Mouse (Mus musculus) intestine, postnatal 0 days (tissue): Measurements from ENCODE around the gene Pde4b. TPM values are rescaled to one million over a fixed set of nuclear protein-coding genes. Genes with fewer than 3 reads are reported as not detected.

Experiments
- ATAC-seq: fragments of 200-750 bp; cut with Nextera tagmentation; 2 replicates; pipeline ENCODE4 v1.8.0; 2017; ENCODE audit warnings: mild to moderate bottlenecking, moderate TSS enrichment, moderate library complexity
- H3K27ac ChIP-seq: fragments of 300-500 bp; sonication (generic); 2 replicates; pipeline ENCODE4 v1.5.1; 2014; ENCODE audit warnings: mild to moderate bottlenecking, low read depth, low read length, moderate library complexity
- H3K27me3 ChIP-seq: fragments of 300-500 bp; sonication (generic); replicated peaks from 2 replicates; pipeline ENCODE4 v1.6.1; 2014; ENCODE audit warnings: low read length, mixed read lengths; ENCODE audit not compliant: control insufficient read depth, insufficient read depth
- H3K36me3 ChIP-seq: fragments of 300-500 bp; sonication (generic); 2 replicates; pipeline ENCODE4 v1.6.1; 2014; ENCODE audit warnings: mild to moderate bottlenecking, moderate library complexity; ENCODE audit not compliant: control insufficient read depth, insufficient read depth
- H3K4me1 ChIP-seq: fragments of 300-500 bp; sonication (generic); replicated peaks from 2 replicates; pipeline ENCODE4 v1.6.1; 2014; ENCODE audit warnings: antibody characterized with exemption, low read length, mixed read lengths; ENCODE audit not compliant: control insufficient read depth, insufficient read depth
- H3K4me2 ChIP-seq: fragments of 300-500 bp; sonication (generic); replicated peaks from 2 replicates; pipeline ENCODE4 v1.6.1; 2014; ENCODE audit warnings: low read depth, mild to moderate bottlenecking, moderate library complexity
- H3K4me3 ChIP-seq: fragments of 300-500 bp; sonication (generic); 2 replicates; pipeline ENCODE4 v1.5.1; 2014; ENCODE audit warnings: low read depth, low read length
- H3K9ac ChIP-seq: fragments of 300-500 bp; sonication (generic); 2 replicates; pipeline ENCODE4 v1.6.1; 2014; ENCODE audit warnings: mild to moderate bottlenecking, low read depth, low read length
- H3K9me3 ChIP-seq: fragments of 300-500 bp; sonication (generic); 2 replicates; pipeline ENCODE4 v1.6.1; 2016; ENCODE audit warnings: mixed run types; ENCODE audit not compliant: control insufficient read depth
- CTCF ChIP-seq: sonication (generic); IDR thresholded peaks from 2 replicates; pipeline ENCODE4 v1.5.1; 2016; ENCODE audit warnings: low read depth, mild to moderate bottlenecking, control low read depth, antibody characterized with exemption, moderate library complexity
- WGBS: fragments of 180-500 bp; shearing (Covaris S2); extraction: QIAGEN DNeasy Blood & Tissue Kit; methylation state at CpG from one replicate; pipeline ENCODE4 v1.1.7; 2014; 5-methylcytosine and 5-hydroxymethylcytosine counted together
- polyA plus RNA-seq: library from polyadenylated mRNA; unstranded; fragments of >200 nt; fragmentation: Nextera tagmentation; extraction: Ambion mirVana; gene quantifications from 2 replicates; pipeline ENCODE4 v1.2.1, GENCODE M21; 2015

Gene Pde4b
- polyA plus RNA-seq, 1 experiment from 2014 or later: 6.9 TPM

- 39% methylated on average over 2 of the region's 2 CpGs for WGBS
Measured at GRCm38 (mm10) chr4:102557006-102557405, 469.7 kb downstream of the Pde4b start.

GRCm38 (mm10) chr4:102557508-102558220 is 470.3 kb downstream of the Pde4b start:
- H3K27me3 ChIP-seq: no peaks in the 10 kb centered on the region
- no peaks in the 10 kb centered on the region for H3K4me1 ChIP-seq
- ATAC-seq: no peak
- H3K27ac ChIP-seq: no peak overlapping the region
- no peaks in the 10 kb centered on the region for H3K36me3 ChIP-seq
- H3K4me2 ChIP-seq: no peak overlapping the region
- no peak for TF ChIP-seq CTCF
- no peak overlapping the region for H3K9ac ChIP-seq
- WGBS: 59% methylated on average over 9 of the region's 9 CpGs
- H3K9me3 ChIP-seq: no peaks in the 10 kb centered on the region
- no peak overlapping the region for H3K4me3 ChIP-seq

More at GRCm38 (mm10) chr4:102557006-102557405, 469.7 kb downstream of the Pde4b start:
- no peaks in the 10 kb centered on the region for H3K36me3 ChIP-seq
- H3K4me2 ChIP-seq: no peak overlapping the region
- no peak overlapping the region for H3K4me3 ChIP-seq
- H3K27me3 ChIP-seq: no peaks in the 10 kb centered on the region
- no peak overlapping the region for H3K9ac ChIP-seq
- H3K27ac ChIP-seq: no peak overlapping the region
- no peak for ATAC-seq
- no peaks in the 10 kb centered on the region for H3K9me3 ChIP-seq
- no peak for TF ChIP-seq CTCF
- H3K4me1 ChIP-seq: no peaks in the 10 kb centered on the region

- Histone ChIP-seq H3K36me3 (no peaks in the 10 kb centered on the region), H3K27me3 (no peaks in the 10 kb centered on the region), H3K4me2 (no peak overlapping the region), H3K9ac (no peak overlapping the region), H3K4me3 (no peak overlapping the region), H3K27ac (no peak overlapping the region), H3K4me1 (no peaks in the 10 kb centered on the region), H3K9me3 (no peaks in the 10 kb centered on the region)
- TF ChIP-seq CTCF: no peak
- WGBS: 22% methylated on average over 3 of the region's 3 CpGs
- no peak for ATAC-seq
Measured at GRCm38 (mm10) chr4:102558328-102558727, 471.0 kb downstream of the Pde4b start.

GRCm38 (mm10) chr4:102560676-102561280 is 473.4 kb downstream of the Pde4b start:
- no peak overlapping the region for H3K27ac ChIP-seq
- no peak overlapping the region for H3K4me3 ChIP-seq
- no peak overlapping the region for H3K4me2 ChIP-seq
- no peaks in the 10 kb centered on the region for H3K4me1 ChIP-seq
- H3K9ac ChIP-seq: no peak overlapping the region
- H3K27me3 ChIP-seq: no peaks in the 10 kb centered on the region
- 81% methylated on average over 12 of the region's 12 CpGs for WGBS
- TF ChIP-seq CTCF: no peak
- no peaks in the 10 kb centered on the region for H3K36me3 ChIP-seq
- no peaks in the 10 kb centered on the region for H3K9me3 ChIP-seq
- ATAC-seq: no peak

- H3K4me3 ChIP-seq: no peak overlapping the region
- no peak for ATAC-seq
- H3K9ac ChIP-seq: no peak overlapping the region
- 77% methylated on average over 9 of the region's 9 CpGs for WGBS
- H3K36me3 ChIP-seq: no peaks in the 10 kb centered on the region
- no peaks in the 10 kb centered on the region for H3K4me1 ChIP-seq
- no peaks in the 10 kb centered on the region for H3K9me3 ChIP-seq
- H3K27ac ChIP-seq: no peak overlapping the region
- TF ChIP-seq CTCF: no peak
- H3K4me2 ChIP-seq: no peak overlapping the region
- no peaks in the 10 kb centered on the region for H3K27me3 ChIP-seq
Measured at GRCm38 (mm10) chr4:102563273-102563855, 476.0 kb downstream of the Pde4b start.

GRCm38 (mm10) chr4:102564286-102564685 is 476.9 kb downstream of the Pde4b start:
- no peak for ATAC-seq
- Histone ChIP-seq H3K9me3 (no peaks in the 10 kb centered on the region), H3K4me3 (no peak overlapping the region), H3K4me1 (no peaks in the 10 kb centered on the region), H3K27ac (no peak overlapping the region), H3K36me3 (no peaks in the 10 kb centered on the region), H3K4me2 (no peak overlapping the region), H3K9ac (no peak overlapping the region), H3K27me3 (no peaks in the 10 kb centered on the region)
- TF ChIP-seq CTCF: no peak
- WGBS: 87% methylated on average over 3 of the region's 3 CpGs
